Mouse (Mus musculus): ENCODE data around the gene Hoxb8.

Gene Hoxb8

GRCm38 (mm10) chr11:96318368-96319070 is 36.8 kb downstream of the Hoxb8 start:
- no peaks in the 10 kb centered on the region for H3K9me3 ChIP-seq (ENCODE audit: low read length)
- H3K4me3 ChIP-seq (replicated peaks; ENCODE audit: low read length): peak overlapping the region; percentile 70
- H3K36me3 ChIP-seq (ENCODE audit: insufficient read depth, low read length): no peaks in the 10 kb centered on the region
- H3K27me3 ChIP-seq (ENCODE audit: insufficient read depth, low read length): peaks cover 98% of the 10 kb centered on the region
- TF ChIP-seq NANOG (IDR thresholded peaks at IDR 0.05; ENCODE audit: borderline replicate concordance, low read length): no peak
- TF ChIP-seq CTCF (conservative IDR thresholded peaks at IDR 0.05; ENCODE audit: low read length): no peak
- no peak for TF ChIP-seq POU5F1 (IDR thresholded peaks at IDR 0.05; ENCODE audit: borderline replicate concordance, low read length)
- peaks cover 31% of the 10 kb centered on the region for H3K4me1 ChIP-seq (replicated peaks; ENCODE audit: low read depth, low read length)

- H3K9me3 ChIP-seq (ENCODE audit: low read length): no peaks in the 10 kb centered on the region
- peaks cover 35% of the 10 kb centered on the region for H3K4me1 ChIP-seq (replicated peaks; ENCODE audit: low read depth, low read length)
- TF ChIP-seq NANOG (IDR thresholded peaks at IDR 0.05; ENCODE audit: borderline replicate concordance, low read length) (no peak), CTCF (conservative IDR thresholded peaks at IDR 0.05; ENCODE audit: low read length) (no peak), POU5F1 (IDR thresholded peaks at IDR 0.05; ENCODE audit: borderline replicate concordance, low read length) (no peak)
- H3K4me3 ChIP-seq (replicated peaks; ENCODE audit: low read length): peak overlapping the region; percentile 70
- peaks cover 98% of the 10 kb centered on the region for H3K27me3 ChIP-seq (ENCODE audit: insufficient read depth, low read length)
- H3K36me3 ChIP-seq (ENCODE audit: insufficient read depth, low read length): no peaks in the 10 kb centered on the region
These were observed 37.6 kb downstream of the Hoxb8 start for GRCm38 (mm10) chr11:96319071-96319902.

GRCm38 (mm10) chr11:96319910-96320309 is 38.2 kb downstream of the Hoxb8 start:
- TF ChIP-seq POU5F1 (IDR thresholded peaks at IDR 0.05; ENCODE audit: borderline replicate concordance, low read length) (no peak), CTCF (conservative IDR thresholded peaks at IDR 0.05; ENCODE audit: low read length) (no peak), NANOG (IDR thresholded peaks at IDR 0.05; ENCODE audit: borderline replicate concordance, low read length) (no peak)
- H3K27me3 ChIP-seq (ENCODE audit: insufficient read depth, low read length): peaks cover 98% of the 10 kb centered on the region
- H3K36me3 ChIP-seq (ENCODE audit: insufficient read depth, low read length): no peaks in the 10 kb centered on the region
- H3K4me3 ChIP-seq (replicated peaks; ENCODE audit: low read length): peak overlapping the region; percentile 37; the same call in 1 of the 2 replicates
- H3K9me3 ChIP-seq (ENCODE audit: low read length): no peaks in the 10 kb centered on the region
- H3K4me1 ChIP-seq (replicated peaks; ENCODE audit: low read depth, low read length): peaks cover 30% of the 10 kb centered on the region

GRCm38 (mm10) chr11:96320688-96321087 is 39.0 kb downstream of the Hoxb8 start:
- Histone ChIP-seq H3K27me3 (ENCODE audit: insufficient read depth, low read length) (peaks cover 98% of the 10 kb centered on the region), H3K4me1 (replicated peaks; ENCODE audit: low read depth, low read length) (peaks cover 27% of the 10 kb centered on the region), H3K4me3 (replicated peaks; ENCODE audit: low read length) (no peak overlapping the region), H3K9me3 (ENCODE audit: low read length) (no peaks in the 10 kb centered on the region), H3K36me3 (ENCODE audit: insufficient read depth, low read length) (no peaks in the 10 kb centered on the region)
- TF ChIP-seq NANOG (IDR thresholded peaks at IDR 0.05; ENCODE audit: borderline replicate concordance, low read length): no peak
- TF ChIP-seq CTCF (conservative IDR thresholded peaks at IDR 0.05; ENCODE audit: low read length): no peak
- no peak for TF ChIP-seq POU5F1 (IDR thresholded peaks at IDR 0.05; ENCODE audit: borderline replicate concordance, low read length)

GRCm38 (mm10) chr11:96321846-96322245 is 40.1 kb downstream of the Hoxb8 start:
- peaks cover 39% of the 10 kb centered on the region for H3K4me1 ChIP-seq (replicated peaks; ENCODE audit: low read depth, low read length)
- peaks cover 98% of the 10 kb centered on the region for H3K27me3 ChIP-seq (ENCODE audit: insufficient read depth, low read length)
- no peaks in the 10 kb centered on the region for H3K36me3 ChIP-seq (ENCODE audit: insufficient read depth, low read length)
- no peak overlapping the region for H3K4me3 ChIP-seq (replicated peaks; ENCODE audit: low read length)
- TF ChIP-seq CTCF (conservative IDR thresholded peaks at IDR 0.05; ENCODE audit: low read length): no peak
- no peak for TF ChIP-seq POU5F1 (IDR thresholded peaks at IDR 0.05; ENCODE audit: borderline replicate concordance, low read length)
- no peak for TF ChIP-seq NANOG (IDR thresholded peaks at IDR 0.05; ENCODE audit: borderline replicate concordance, low read length)
- H3K9me3 ChIP-seq (ENCODE audit: low read length): no peaks in the 10 kb centered on the region

- H3K4me1 ChIP-seq (replicated peaks; ENCODE audit: low read depth, low read length): peaks cover 42% of the 10 kb centered on the region
- H3K9me3 ChIP-seq (ENCODE audit: low read length): no peaks in the 10 kb centered on the region; the same call in 1 of the 2 replicates
- peaks cover 98% of the 10 kb centered on the region for H3K27me3 ChIP-seq (ENCODE audit: insufficient read depth, low read length)
- no peak overlapping the region for H3K4me3 ChIP-seq (replicated peaks; ENCODE audit: low read length)
- no peaks in the 10 kb centered on the region for H3K36me3 ChIP-seq (ENCODE audit: insufficient read depth, low read length)
- TF ChIP-seq CTCF (conservative IDR thresholded peaks at IDR 0.05; ENCODE audit: low read length): no peak
- TF ChIP-seq NANOG (IDR thresholded peaks at IDR 0.05; ENCODE audit: borderline replicate concordance, low read length): no peak
- TF ChIP-seq POU5F1 (IDR thresholded peaks at IDR 0.05; ENCODE audit: borderline replicate concordance, low read length): no peak
These were observed 41.0 kb downstream of the Hoxb8 start for GRCm38 (mm10) chr11:96322738-96323137.

GRCm38 (mm10) chr11:96323154-96323553 is 41.4 kb downstream of the Hoxb8 start, which contains the start of gene Hoxb3:
Gene Hoxb3, plus strand, starts transcription at chr11:96323326.
- H3K36me3 ChIP-seq (ENCODE audit: insufficient read depth, low read length): no peaks in the 10 kb centered on the region
- no peak for TF ChIP-seq CTCF (conservative IDR thresholded peaks at IDR 0.05; ENCODE audit: low read length)
- TF ChIP-seq POU5F1 (IDR thresholded peaks at IDR 0.05; ENCODE audit: borderline replicate concordance, low read length): no peak
- no peak for TF ChIP-seq NANOG (IDR thresholded peaks at IDR 0.05; ENCODE audit: borderline replicate concordance, low read length)

GRCm38 (mm10) chr11:96324125-96324524 is 42.4 kb downstream of the Hoxb8 start:
- Histone ChIP-seq H3K27me3 (ENCODE audit: insufficient read depth, low read length) (peaks cover 100% of the 10 kb centered on the region), H3K36me3 (ENCODE audit: insufficient read depth, low read length) (no peaks in the 10 kb centered on the region), H3K9me3 (ENCODE audit: low read length) (peaks cover 2% of the 10 kb centered on the region; the same call in 1 of the 2 replicates), H3K4me1 (replicated peaks; ENCODE audit: low read depth, low read length) (peaks cover 36% of the 10 kb centered on the region), H3K4me3 (replicated peaks; ENCODE audit: low read length) (no peak overlapping the region)
- TF ChIP-seq CTCF (conservative IDR thresholded peaks at IDR 0.05; ENCODE audit: low read length) (no peak), POU5F1 (IDR thresholded peaks at IDR 0.05; ENCODE audit: borderline replicate concordance, low read length) (no peak), NANOG (IDR thresholded peaks at IDR 0.05; ENCODE audit: borderline replicate concordance, low read length) (no peak)

More at GRCm38 (mm10) chr11:96323154-96323553, 41.4 kb downstream of the Hoxb8 start, which contains the start of gene Hoxb3:
- Histone ChIP-seq H3K27me3 (ENCODE audit: insufficient read depth, low read length) (peaks cover 98% of the 10 kb centered on the region), H3K4me3 (replicated peaks; ENCODE audit: low read length) (no peak within 1 kb of the TSS), H3K9me3 (ENCODE audit: low read length) (no peaks in the 10 kb centered on the region; the same call in 1 of the 2 replicates), H3K4me1 (replicated peaks; ENCODE audit: low read depth, low read length) (peaks cover 38% of the 10 kb centered on the region)
